Mouse (Mus musculus): ENCODE data around the gene Tmem234. TPM values are rescaled to one million over a fixed set of nuclear protein-coding genes. Genes with fewer than 3 reads are reported as not detected.

The Tmem234 gene
- total RNA-seq (2023), result 72.1 and 72.3 TPM in 2 replicates

GRCm38 (mm10) chr4:129600233-129601158 lies at the start of gene Tmem234, which contains the start of gene Eif3i:
Gene Tmem234, plus strand, starts transcription at chr4:129600668.
Gene Eif3i, minus strand, starts transcription at chr4:129600648.

GRCm38 (mm10) chr4:129573430-129573829 lies 27.0 kb upstream of the Tmem234 start, which contains the start of gene Lck:
Gene Lck, minus strand, starts transcription at chr4:129573641.

GRCm38 (mm10) chr4:129578466-129578865 lies 22.0 kb upstream of the Tmem234 start, which contains the start of gene Fam167b:
Gene Fam167b, minus strand, starts transcription at chr4:129578549.

GRCm38 (mm10) chr4:129614093-129614492 lies 13.6 kb downstream of the Tmem234 start, which contains the start of gene Dcdc2b:
Gene Dcdc2b, minus strand, starts transcription at chr4:129614257.

GRCm38 (mm10) chr4:129618786-129619691 lies 18.6 kb downstream of the Tmem234 start, which contains the start of gene Iqcc:
Gene Iqcc, minus strand, starts transcription at chr4:129619099.

GRCm38 (mm10) chr4:129623681-129624091 lies 23.2 kb downstream of the Tmem234 start, which contains the start of gene Ccdc28b:
Gene Ccdc28b, minus strand, starts transcription at chr4:129623947.

GRCm38 (mm10) chr4:129640638-129641467 lies 40.4 kb downstream of the Tmem234 start, which contains the start of gene Txlna:
Gene Txlna, minus strand, starts transcription at chr4:129641065.

GRCm38 (mm10) chr4:129672083-129672877 lies 71.8 kb downstream of the Tmem234 start, which contains the start of gene Kpna6:
Gene Kpna6, minus strand, starts transcription at chr4:129672767.

Other genes with a start within 250 kb of the Tmem234 start
- 0.50 and 1.4 TPM in 2 replicates for gene Zbtb8a, start 222.6 kb upstream of the Tmem234 start, total RNA-seq (2023)
- gene Zbtb8b, start 159.8 kb upstream of the Tmem234 start, total RNA-seq (2023), result not detected in 2 replicates
- gene Bsdc1, start 139.1 kb upstream of the Tmem234 start, total RNA-seq (2023), result 106 and 151 TPM in 2 replicates
- gene Tssk3, start 109.6 kb upstream of the Tmem234 start, total RNA-seq (2023), result not detected in 2 replicates
- gene Fam229a, start 109.5 kb upstream of the Tmem234 start, total RNA-seq (2023), result 1.2 and 2.2 TPM in 2 replicates
- 109 and 117 TPM in 2 replicates for gene Marcksl1, start 87.1 kb upstream of the Tmem234 start, total RNA-seq (2023)
- gene Hdac1, start 58.0 kb upstream of the Tmem234 start, total RNA-seq (2023), result 62.8 and 67.8 TPM in 2 replicates
- gene Lck, start 27.0 kb upstream of the Tmem234 start, total RNA-seq (2023), result 0.28 and 0.82 TPM in 2 replicates
- gene Fam167b, start 22.1 kb upstream of the Tmem234 start, total RNA-seq (2023), result not detected in 2 replicates
- gene Eif3i, start within 50 bp of the Tmem234 start, total RNA-seq (2023), result 52.3 and 53.7 TPM in 2 replicates
- 1.7 TPM in 1 of 2 replicates, not detected in the other for gene Dcdc2b, start 13.6 kb downstream of the Tmem234 start, total RNA-seq (2023)
- 8.0 and 9.0 TPM in 2 replicates for gene Iqcc, start 18.4 kb downstream of the Tmem234 start, total RNA-seq (2023)
- 31.0 and 39.4 TPM in 2 replicates for gene Ccdc28b, start 23.3 kb downstream of the Tmem234 start, total RNA-seq (2023)
- 31.0 and 36.9 TPM in 2 replicates for gene Txlna, start 40.4 kb downstream of the Tmem234 start, total RNA-seq (2023)
- 22.9 and 28.6 TPM in 2 replicates for gene Kpna6, start 72.1 kb downstream of the Tmem234 start, total RNA-seq (2023)
- 5.8 and 6.8 TPM in 2 replicates for gene Tmem39b, start 96.2 kb downstream of the Tmem234 start, total RNA-seq (2023)
- gene Khdrbs1, start 141.6 kb downstream of the Tmem234 start, total RNA-seq (2023), result 72.6 and 77.9 TPM in 2 replicates
- 141 and 168 TPM in 2 replicates for gene Ptp4a2, start 210.6 kb downstream of the Tmem234 start, total RNA-seq (2023)